Mouse (Mus musculus): Measurements from ENCODE around the gene 4930470P17Rik.
"Not testable (repeated sequence)": the region's sequence is repeated elsewhere in the genome, so short reads cannot be mapped to it uniquely, and the experiment has no call there.

The 4930470P17Rik gene

DNA sequence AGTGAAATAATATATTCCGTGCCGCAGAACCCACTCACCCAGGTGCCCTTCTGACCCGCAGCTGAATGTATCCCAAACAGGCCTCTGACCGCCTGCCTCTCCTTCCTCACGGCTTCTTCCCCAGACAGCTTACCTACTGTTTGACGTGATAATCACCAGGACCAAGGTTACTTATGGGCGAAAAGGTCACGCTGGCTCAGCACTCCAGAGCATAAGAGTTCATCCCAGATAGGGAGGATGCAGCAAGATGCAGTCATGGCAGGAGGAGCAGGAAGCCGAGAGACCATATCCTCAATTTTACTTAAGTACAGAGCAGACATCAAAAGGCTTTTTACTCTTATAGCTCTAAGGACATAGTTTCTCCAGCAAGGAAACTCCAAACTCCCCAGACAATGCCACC, at the start of gene 4930470P17Rik:
Gene 4930470P17Rik, minus strand, starts transcription at position 101 of the 400 bp plus-strand sequence.
- no peak for DNase-seq

- no peak for DNase-seq
Measured at GRCm38 (mm10) chr2:170651483-170651882, 49.7 kb upstream of the 4930470P17Rik start.

- DNase-seq, result no peak
Measured at GRCm38 (mm10) chr2:170648542-170648941, 46.7 kb upstream of the 4930470P17Rik start.

- DNase-seq, result no peak
Measured at GRCm38 (mm10) chr2:170646201-170646600, 44.4 kb upstream of the 4930470P17Rik start.

DNA sequence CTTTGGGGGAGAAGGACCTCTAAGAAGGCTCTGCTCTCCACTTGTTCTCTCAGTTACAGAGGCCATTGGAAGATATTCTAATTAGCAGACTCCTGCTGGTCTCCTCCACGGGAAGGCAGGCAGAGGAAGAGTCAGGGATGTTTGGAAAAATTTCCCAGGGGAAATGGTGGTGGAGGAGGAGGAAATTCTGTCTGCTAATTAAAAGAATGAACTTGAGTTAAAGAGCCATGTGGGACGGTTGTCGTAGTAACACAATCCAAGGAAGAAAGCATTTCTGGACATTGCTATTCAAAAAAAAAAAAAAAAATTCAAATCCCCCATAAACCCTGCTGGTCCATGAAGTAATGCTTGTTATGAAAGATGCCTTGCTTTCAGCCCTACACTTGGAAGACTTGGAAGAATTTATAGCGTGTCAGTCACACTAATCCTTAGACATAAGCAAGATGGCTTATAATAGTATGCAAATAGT, 40.6 kb upstream of the 4930470P17Rik start:
- DNase-seq, result no peak

GRCm38 (mm10) chr2:170640281-170640680, 38.5 kb upstream of the 4930470P17Rik start:
- DNase-seq, result no peak

- DNase-seq, result no peak
Measured at GRCm38 (mm10) chr2:170638746-170639145, 36.9 kb upstream of the 4930470P17Rik start.

DNA sequence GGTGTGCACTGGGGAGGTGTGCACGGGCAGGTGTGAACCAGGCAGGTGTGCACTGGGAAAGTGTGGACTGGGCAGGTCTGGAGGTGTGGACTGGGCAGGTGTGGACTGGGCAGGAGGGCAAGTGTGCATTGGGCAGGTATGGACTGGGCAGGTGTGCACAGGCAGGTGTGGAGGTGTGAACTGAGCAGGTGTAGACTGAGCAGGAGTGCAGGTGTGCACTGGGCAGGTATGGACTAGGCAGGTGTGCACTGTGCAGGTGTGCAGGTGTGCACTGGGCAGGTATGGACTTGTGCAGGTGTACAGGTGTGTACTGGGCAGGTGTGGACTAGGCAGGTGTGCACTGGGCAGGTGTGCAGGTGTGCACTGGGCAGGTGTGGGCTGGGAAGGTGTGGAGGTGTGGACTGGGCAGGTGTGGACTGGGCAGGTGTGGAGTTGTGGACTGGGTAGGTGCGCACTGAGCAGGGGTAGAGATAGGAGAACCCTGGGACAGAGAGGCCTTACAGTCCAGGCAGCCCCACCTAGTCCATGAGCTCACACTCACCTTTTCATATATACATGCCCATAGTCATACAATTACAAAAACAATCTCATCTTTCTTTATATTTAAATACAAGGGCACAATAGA, 31.3 kb upstream of the 4930470P17Rik start:
- DNase-seq, result no peak

DNA sequence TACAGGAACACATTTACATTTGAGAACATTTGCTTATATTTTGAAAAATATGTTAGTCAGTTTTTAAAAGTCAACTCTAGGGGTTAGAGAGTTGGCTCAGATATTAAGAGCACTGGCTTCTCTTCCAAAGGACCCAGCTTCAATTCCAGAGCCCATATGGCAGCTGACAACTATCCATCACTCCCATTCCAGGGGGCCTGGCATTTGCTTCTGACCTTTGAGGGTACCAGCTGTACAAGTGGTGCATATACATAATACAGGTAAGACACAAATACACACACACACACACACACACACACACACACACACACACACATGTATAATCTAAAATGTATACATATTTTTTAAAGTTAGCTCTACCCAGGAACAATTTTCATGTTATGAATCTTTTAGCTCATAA, 30.6 kb upstream of the 4930470P17Rik start:
- DNase-seq, result no peak

GRCm38 (mm10) chr2:170631375-170631774, 29.6 kb upstream of the 4930470P17Rik start:
- no peak for DNase-seq

DNA sequence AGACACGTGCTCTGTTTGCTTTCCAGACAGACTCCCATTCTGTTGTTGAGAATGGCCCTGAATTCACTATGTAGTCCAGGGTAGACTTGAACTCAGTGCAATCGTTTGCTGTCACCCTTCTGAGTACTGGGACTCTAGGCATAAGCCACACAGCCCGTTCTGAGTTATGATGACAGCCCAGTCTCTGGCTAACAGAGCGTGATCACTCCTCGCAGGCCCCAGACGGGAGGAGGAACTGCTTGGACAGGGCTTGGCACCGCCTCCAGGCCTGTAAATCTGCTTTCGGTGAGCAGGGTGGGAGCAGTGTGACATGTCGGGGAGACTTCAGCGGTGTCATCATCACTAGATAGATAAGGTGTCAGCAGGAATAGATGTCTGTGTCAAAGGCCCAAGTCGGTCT, 28.7 kb upstream of the 4930470P17Rik start:
- DNase-seq, result no peak

DNA sequence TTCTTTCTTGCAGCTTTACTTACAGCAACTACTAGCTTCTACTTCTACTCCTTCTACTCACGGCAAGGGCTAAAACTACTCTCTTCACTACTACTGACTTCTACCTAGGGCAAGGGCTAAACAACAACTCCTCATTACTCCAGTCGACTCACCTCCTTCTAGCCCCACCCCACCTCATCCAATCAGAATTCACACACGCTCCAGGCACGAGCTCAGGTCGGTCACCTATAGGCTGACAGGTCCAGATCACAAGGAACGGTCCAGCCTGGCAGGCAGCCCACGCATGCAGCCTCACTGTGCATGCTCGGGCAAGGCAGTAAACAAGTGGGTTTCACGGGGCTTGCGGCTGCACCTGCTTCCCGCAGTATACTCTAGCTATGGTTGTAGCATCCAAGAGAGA, 26.2 kb upstream of the 4930470P17Rik start:
- DNase-seq, result not testable (repeated sequence)

DNA sequence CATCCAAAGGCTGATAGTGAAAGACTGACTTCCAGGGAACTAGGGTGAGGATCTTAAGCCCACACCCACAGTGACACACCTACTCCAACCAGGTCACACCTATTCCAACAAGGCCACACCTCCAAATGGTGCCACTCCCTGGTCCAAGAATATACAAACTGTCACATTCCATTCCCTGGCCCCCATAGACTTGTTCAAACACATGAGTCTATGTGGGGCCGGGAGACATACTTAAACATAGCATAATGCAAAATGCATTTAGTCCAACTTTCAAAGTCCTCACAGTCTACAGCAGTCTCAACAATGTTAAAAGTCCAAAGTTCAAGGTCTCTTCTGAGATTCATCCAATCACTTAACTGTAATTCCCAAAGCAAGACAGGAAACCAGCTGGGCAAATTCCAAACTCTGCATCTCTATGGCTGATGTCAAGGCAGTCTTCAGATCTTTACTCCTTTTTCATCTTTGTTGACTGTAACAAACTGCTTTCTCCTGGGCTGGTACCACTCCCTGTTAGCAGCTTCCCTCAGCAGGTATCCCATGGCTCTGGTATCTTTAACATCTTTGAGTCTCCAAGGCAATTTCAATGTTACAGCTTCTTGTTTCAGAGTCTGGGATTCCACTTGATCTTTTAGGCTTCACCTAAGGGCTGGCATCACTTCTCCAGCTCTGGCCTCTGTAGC, 22.5 kb upstream of the 4930470P17Rik start:
- DNase-seq, result not testable (repeated sequence)

DNA sequence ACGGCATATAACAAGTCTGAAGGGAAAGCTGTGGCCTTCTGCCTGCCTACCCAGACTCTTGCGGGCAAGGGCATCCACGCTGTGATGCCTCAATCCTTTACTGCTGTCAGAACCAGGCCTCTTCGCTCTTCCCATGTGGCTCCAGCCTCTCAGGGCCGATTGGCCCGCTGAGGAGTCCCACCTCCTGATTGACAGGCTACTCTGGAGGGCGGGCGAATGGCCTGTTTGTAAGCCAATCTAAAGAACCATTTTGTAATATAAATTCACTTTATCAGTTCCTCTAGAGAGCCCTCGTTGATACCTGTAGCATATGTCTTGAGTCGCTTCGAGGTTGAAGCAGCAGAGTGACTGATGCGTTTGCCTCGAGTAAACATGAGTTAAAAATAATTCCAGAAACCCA, 21.2 kb upstream of the 4930470P17Rik start:
- DNase-seq, result no peak

- no peak for DNase-seq
Measured at GRCm38 (mm10) chr2:170618862-170619492, 17.2 kb upstream of the 4930470P17Rik start.

DNA sequence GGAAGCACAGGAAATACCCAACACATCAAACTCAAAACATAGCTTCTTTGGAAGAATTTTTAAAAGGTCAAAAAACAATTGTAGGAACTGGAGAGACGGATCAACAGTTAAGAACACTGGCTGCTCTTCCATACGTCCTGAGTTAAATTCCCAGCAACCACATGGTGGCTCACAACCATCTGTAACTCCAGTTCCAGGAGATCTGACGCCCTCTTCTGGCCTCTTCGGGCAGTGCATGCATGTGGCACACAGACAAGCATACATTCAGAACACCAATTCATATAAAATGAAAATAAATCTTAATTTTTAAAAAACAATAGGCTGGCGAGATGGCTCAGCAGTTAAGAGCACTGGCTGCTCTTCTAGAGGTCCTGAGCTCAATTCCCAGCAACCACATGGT, 10.0 kb upstream of the 4930470P17Rik start:
- not testable (repeated sequence) for DNase-seq

DNA sequence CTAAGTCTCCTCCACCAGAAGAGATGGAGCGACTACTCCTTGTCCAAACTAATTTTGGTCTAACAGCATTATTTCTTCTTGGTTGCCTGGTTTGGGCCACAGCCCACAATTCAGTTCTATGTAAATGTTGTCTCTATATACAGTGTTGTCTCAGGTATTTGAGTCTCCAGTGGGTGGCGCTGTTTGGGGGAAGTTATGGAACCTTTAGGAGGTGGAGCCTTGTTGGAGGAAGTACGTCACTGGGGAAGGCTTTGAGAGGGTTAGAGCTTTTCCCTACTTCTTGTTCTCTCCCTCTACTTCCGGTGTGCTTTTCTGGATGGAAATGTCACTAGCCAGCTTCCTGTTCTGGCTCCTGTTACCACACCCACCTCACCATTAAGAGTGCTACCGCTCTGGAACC, 646 bp downstream of the 4930470P17Rik start:
- no peak for DNase-seq

DNA sequence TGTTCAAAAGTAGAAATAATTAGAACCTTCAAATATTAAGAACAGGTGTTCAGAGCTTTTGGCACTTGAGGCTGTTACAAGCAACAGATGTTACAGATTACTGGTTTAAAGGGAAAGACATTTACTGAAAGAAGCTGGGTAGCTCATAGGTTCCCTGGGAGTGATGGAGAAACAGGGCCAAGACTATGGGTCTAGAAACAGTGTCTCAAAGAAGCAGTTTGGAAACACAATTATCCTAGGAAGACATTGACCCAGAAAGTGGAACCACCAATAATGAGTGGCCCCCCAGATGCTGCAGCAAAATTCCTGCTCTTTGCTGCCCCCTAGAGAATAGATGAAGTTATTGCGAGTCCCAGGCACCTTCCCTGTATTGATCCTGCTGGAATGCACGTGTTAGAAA, 4.2 kb downstream of the 4930470P17Rik start:
- DNase-seq, result no peak

DNA sequence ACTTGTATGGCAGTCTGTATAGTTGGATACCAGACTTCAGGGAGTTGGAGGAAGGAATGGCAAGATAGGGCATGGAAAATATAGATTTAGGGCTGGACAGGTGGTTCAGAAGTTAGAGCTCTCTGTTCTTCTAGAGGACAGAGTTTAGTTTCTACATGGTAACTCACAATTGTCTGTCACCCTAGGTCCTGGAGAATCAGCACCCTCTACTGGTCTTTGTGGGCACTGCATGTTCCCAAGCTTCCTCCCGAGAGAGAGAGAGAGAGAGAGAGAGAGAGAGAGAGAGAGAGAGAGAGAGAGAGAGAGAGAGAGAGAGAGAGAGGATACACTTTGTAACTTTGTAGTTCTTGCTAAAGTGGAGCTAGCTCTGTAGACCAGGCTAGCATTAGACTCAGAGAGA, 5.1 kb downstream of the 4930470P17Rik start:
- peak; percentile 25 for DNase-seq

GRCm38 (mm10) chr2:170592161-170592560, 9.7 kb downstream of the 4930470P17Rik start:
- DNase-seq, result no peak

- no peak for DNase-seq
Measured at GRCm38 (mm10) chr2:170588369-170588900, 13.4 kb downstream of the 4930470P17Rik start.

DNA sequence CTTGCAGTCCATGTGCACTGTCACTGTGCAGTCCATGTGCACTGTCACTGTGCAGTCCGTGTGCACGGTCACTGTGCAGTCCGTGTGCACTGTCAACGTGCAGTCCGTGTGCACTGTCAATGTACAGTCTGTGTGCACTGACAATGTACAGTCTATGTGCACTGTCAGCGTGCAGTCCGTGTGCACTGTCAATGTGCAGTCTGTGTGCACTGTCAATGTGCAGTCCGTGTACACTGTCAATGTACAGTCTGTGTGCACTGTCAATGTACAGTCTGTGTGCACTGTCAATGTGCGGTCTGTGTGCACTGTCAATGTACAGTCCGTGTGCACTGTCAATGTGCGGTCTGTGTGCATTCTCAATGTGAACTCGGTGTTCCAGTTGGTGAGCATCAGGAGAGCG, 17.1 kb downstream of the 4930470P17Rik start:
- DNase-seq, result no peak

- DNase-seq, result no peak
Measured at GRCm38 (mm10) chr2:170579551-170579950, 22.3 kb downstream of the 4930470P17Rik start.

DNA sequence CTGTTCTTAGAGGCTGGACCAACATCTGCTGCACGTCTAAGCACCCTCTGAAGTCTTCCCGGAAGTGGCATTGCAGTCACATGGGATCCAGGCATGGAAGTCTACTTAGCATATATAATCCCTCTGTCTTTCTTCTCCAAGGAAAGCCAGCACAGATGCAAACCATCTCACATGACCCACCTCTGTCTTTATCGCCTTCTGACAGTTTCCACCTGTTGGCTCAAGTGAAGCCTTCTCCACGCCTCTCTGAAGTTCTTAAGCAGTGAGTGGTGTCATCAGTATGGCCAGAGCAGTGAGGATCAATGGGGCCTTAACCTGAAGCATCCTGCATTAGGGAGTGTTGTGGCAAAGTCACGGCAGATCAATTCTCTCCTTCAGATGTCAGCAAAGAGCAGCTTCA, 23.2 kb downstream of the 4930470P17Rik start:
- DNase-seq, result no peak

Data from thymus, postnatal 14 days (tissue).